Mouse (Mus musculus) T-helper 1 cell (primary cell): ENCODE data around the gene Stx8.

ENCODE experiments used
- in situ Hi-C: fragments of 300-600 bp; cut with MboI, MseI; formaldehyde crosslinking; loops from one replicate; pipeline ENCODE4 v1.15.1; 2025; ENCODE audit warnings: high pct_unique_total_duplicates

Stx8 gene

GRCm38 (mm10) chr11:67965905-67966878 lies at the start of gene Stx8:
TSS of gene Stx8 (plus strand) at chr11:67966193.
- in situ Hi-C loops, result no loop called here

- in situ Hi-C loops, result no loop called here
Measured at GRCm38 (mm10) chr11:67917126-67917525, 48.9 kb upstream of the Stx8 start.

- in situ Hi-C loops, result no loop called here
Measured at GRCm38 (mm10) chr11:67919593-67919992, 46.4 kb upstream of the Stx8 start.

GRCm38 (mm10) chr11:67920226-67920960 lies 45.6 kb upstream of the Stx8 start:
- in situ Hi-C loops, result no loop called here

GRCm38 (mm10) chr11:67921091-67921826 lies 44.7 kb upstream of the Stx8 start:
- in situ Hi-C loops, result no loop called here

GRCm38 (mm10) chr11:67921827-67922754 lies 43.9 kb upstream of the Stx8 start, which contains the start of gene Usp43:
TSS of gene Usp43 (minus strand) at chr11:67922153.
- in situ Hi-C loops, result no loop called here

- in situ Hi-C loops, result no loop called here
Measured at GRCm38 (mm10) chr11:67922755-67923125, 43.3 kb upstream of the Stx8 start.

- in situ Hi-C loops, result no loop called here
Measured at GRCm38 (mm10) chr11:67923720-67924119, 42.3 kb upstream of the Stx8 start.

- in situ Hi-C loops, result no loop called here
Measured at GRCm38 (mm10) chr11:67925000-67925399, 41.0 kb upstream of the Stx8 start.

- in situ Hi-C loops, result no loop called here
Measured at GRCm38 (mm10) chr11:67926348-67927055, 39.5 kb upstream of the Stx8 start.

GRCm38 (mm10) chr11:67932156-67932555 lies 33.8 kb upstream of the Stx8 start:
- in situ Hi-C loops, result no loop called here

GRCm38 (mm10) chr11:67948229-67948628 lies 17.8 kb upstream of the Stx8 start:
- in situ Hi-C loops, result no loop called here

- in situ Hi-C loops, result no loop called here
Measured at GRCm38 (mm10) chr11:67949475-67949874, 16.5 kb upstream of the Stx8 start.

GRCm38 (mm10) chr11:67953604-67954003 lies 12.4 kb upstream of the Stx8 start:
- in situ Hi-C loops, result no loop called here

- in situ Hi-C loops, result no loop called here
Measured at GRCm38 (mm10) chr11:67954413-67954812, 11.6 kb upstream of the Stx8 start.

- in situ Hi-C loops, result no loop called here
Measured at GRCm38 (mm10) chr11:67964110-67964509, 1.9 kb upstream of the Stx8 start.

GRCm38 (mm10) chr11:67965242-67965883 lies 630 bp upstream of the Stx8 start, which contains the start of gene Cfap52:
TSS of gene Cfap52 (minus strand) at chr11:67965651.
- in situ Hi-C loops, result no loop called here

GRCm38 (mm10) chr11:67967831-67968230 lies 1.8 kb downstream of the Stx8 start:
- in situ Hi-C loops, result no loop called here

GRCm38 (mm10) chr11:67972606-67973005 lies 6.6 kb downstream of the Stx8 start:
- in situ Hi-C loops, result no loop called here

GRCm38 (mm10) chr11:67973225-67973624 lies 7.2 kb downstream of the Stx8 start:
- in situ Hi-C loops, result no loop called here
